Mouse (Mus musculus) brain, embryonic 14.5 days (tissue): ENCODE data around the gene Ptger2.

Experiments
- CTCF ChIP-seq: fragments of 200-500 bp; IDR thresholded peaks from 2 replicates; pipeline ENCODE4 v1.5.1; 2012; ENCODE audit warnings: inconsistent platforms, mild to moderate bottlenecking, moderate library complexity, borderline replicate concordance; ENCODE audit not compliant: insufficient read depth, insufficient read length; ENCODE audit errors: extremely low read depth
- POLR2A ChIP-seq: fragments of 200-500 bp; IDR thresholded peaks from 2 replicates; pipeline ENCODE4 v1.6.1; 2012; ENCODE audit warnings: mild to moderate bottlenecking, inconsistent platforms, borderline replicate concordance; ENCODE audit not compliant: poor library complexity, insufficient read depth, insufficient read length, severe bottlenecking; ENCODE audit errors: extremely low read depth

GRCm38 (mm10) chr14:44986248-44986647 lies 1.7 kb upstream of the Ptger2 start:
- TF ChIP-seq POLR2A (no peak), CTCF (no peak)
